Mouse (Mus musculus): Measurements from ENCODE around the gene Ung. TPM values are rescaled to one million over a fixed set of nuclear protein-coding genes. Genes with fewer than 3 reads are reported as not detected.
A peak's percentile ranks its signal among the peaks of the same experiment; 100 is the strongest.

Gene Ung
- polyA plus RNA-seq, 1 experiment: 29.5 TPM

- Histone ChIP-seq H3K4me1 (ENCODE audit: control insufficient read depth, insufficient read depth, low read length) (no peaks in the 10 kb centered on the region; the same call in 1 of the 2 replicates), H3K27ac (ENCODE audit: control insufficient read depth, insufficient read depth, low read depth, low read length, poor library complexity) (no peak overlapping the region), H3K4me3 (replicated peaks; ENCODE audit: control insufficient read depth, low read depth, low read length) (no peak overlapping the region)
- 67% methylated on average over 12 of the region's 12 CpGs for WGBS
- TF ChIP-seq CTCF (IDR thresholded peaks at IDR 0.05; ENCODE audit: control insufficient read depth, insufficient read depth, low read length) (no peak), POLR2A (IDR thresholded peaks at IDR 0.05; ENCODE audit: borderline replicate concordance, control insufficient read depth, low read depth, low read length) (no peak)
These were observed 22.3 kb downstream of the Ung start for GRCm38 (mm10) chr5:114152359-114153092.

DNA sequence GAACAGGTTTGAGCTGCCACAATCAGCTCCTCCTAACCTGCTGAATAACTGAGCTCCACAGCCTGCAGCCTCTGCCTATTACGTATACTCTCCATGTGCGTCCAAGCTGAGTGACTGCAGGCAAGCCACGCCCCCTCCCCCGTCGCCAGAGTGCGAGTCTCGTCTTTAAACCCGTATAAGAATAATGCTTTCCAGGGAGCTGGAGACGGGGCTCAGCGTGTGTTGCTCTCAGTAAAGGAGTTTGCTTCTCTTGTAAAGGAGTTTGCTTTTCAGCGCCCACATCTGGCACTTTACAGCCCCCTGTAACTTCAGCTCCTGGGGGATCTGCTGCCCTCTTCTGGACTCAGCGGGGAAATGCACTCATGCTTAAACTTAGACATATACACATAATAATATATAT, 23.3 kb downstream of the Ung start:
- no peaks in the 10 kb centered on the region for H3K4me1 ChIP-seq (ENCODE audit: control insufficient read depth, insufficient read depth, low read length)
- no peak overlapping the region for H3K4me3 ChIP-seq (replicated peaks; ENCODE audit: control insufficient read depth, low read depth, low read length)
- TF ChIP-seq CTCF (IDR thresholded peaks at IDR 0.05; ENCODE audit: control insufficient read depth, insufficient read depth, low read length) (0 out of 2 replicates have a peak, but pooled peaks have one; percentile 34), POLR2A (IDR thresholded peaks at IDR 0.05; ENCODE audit: borderline replicate concordance, control insufficient read depth, low read depth, low read length) (no peak)
- no peak overlapping the region for H3K27ac ChIP-seq (ENCODE audit: control insufficient read depth, insufficient read depth, low read depth, low read length, poor library complexity)
- WGBS: 34% methylated on average over 12 of the region's 12 CpGs

DNA sequence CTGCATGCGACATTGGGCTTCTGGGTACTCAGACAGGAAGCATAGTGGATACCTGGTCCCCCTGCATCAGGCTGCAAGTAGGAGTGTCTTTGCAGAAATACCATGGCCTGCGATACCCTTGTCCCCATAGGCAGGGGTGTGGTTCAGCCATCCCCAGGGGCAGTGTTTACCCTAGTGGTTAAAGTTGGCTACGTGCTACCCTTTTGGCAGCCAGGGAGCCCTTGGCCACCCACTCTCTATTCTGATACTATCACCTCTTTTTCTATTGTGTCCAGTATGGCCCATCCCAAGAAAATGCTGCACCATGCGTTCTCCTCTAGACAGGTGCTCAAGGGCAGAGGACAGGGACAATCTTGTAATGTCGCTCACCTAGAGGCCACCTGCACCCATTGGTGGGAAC, 24.6 kb downstream of the Ung start:
- no peak for TF ChIP-seq POLR2A (IDR thresholded peaks at IDR 0.05; ENCODE audit: borderline replicate concordance, control insufficient read depth, low read depth, low read length)
- no peak for TF ChIP-seq CTCF (IDR thresholded peaks at IDR 0.05; ENCODE audit: control insufficient read depth, insufficient read depth, low read length)
- Histone ChIP-seq H3K4me3 (replicated peaks; ENCODE audit: control insufficient read depth, low read depth, low read length) (no peak overlapping the region), H3K4me1 (ENCODE audit: control insufficient read depth, insufficient read depth, low read length) (no peaks in the 10 kb centered on the region), H3K27ac (ENCODE audit: control insufficient read depth, insufficient read depth, low read depth, low read length, poor library complexity) (no peak overlapping the region)
- 82% methylated on average over 5 of the region's 5 CpGs for WGBS

- no peak overlapping the region for H3K4me3 ChIP-seq (replicated peaks; ENCODE audit: control insufficient read depth, low read depth, low read length)
- no peak overlapping the region for H3K27ac ChIP-seq (ENCODE audit: control insufficient read depth, insufficient read depth, low read depth, low read length, poor library complexity)
- H3K4me1 ChIP-seq (ENCODE audit: control insufficient read depth, insufficient read depth, low read length): no peaks in the 10 kb centered on the region
- WGBS: 56% methylated on average over 9 of the region's 9 CpGs
- no peak for TF ChIP-seq POLR2A (IDR thresholded peaks at IDR 0.05; ENCODE audit: borderline replicate concordance, control insufficient read depth, low read depth, low read length)
- no peak for TF ChIP-seq CTCF (IDR thresholded peaks at IDR 0.05; ENCODE audit: control insufficient read depth, insufficient read depth, low read length)
These were observed 25.2 kb downstream of the Ung start for GRCm38 (mm10) chr5:114155168-114155933.

GRCm38 (mm10) chr5:114157236-114157635, 27.1 kb downstream of the Ung start:
- Histone ChIP-seq H3K4me3 (replicated peaks; ENCODE audit: control insufficient read depth, low read depth, low read length) (no peak overlapping the region), H3K4me1 (ENCODE audit: control insufficient read depth, insufficient read depth, low read length) (no peaks in the 10 kb centered on the region), H3K27ac (ENCODE audit: control insufficient read depth, insufficient read depth, low read depth, low read length, poor library complexity) (no peak overlapping the region)
- TF ChIP-seq POLR2A (IDR thresholded peaks at IDR 0.05; ENCODE audit: borderline replicate concordance, control insufficient read depth, low read depth, low read length): no peak
- TF ChIP-seq CTCF (IDR thresholded peaks at IDR 0.05; ENCODE audit: control insufficient read depth, insufficient read depth, low read length): no peak
- WGBS: 47% methylated on average over 7 of the region's 7 CpGs

- WGBS: 80% methylated on average over 6 of the region's 6 CpGs
- Histone ChIP-seq H3K4me3 (replicated peaks; ENCODE audit: control insufficient read depth, low read depth, low read length) (no peak overlapping the region), H3K27ac (ENCODE audit: control insufficient read depth, insufficient read depth, low read depth, low read length, poor library complexity) (no peak overlapping the region), H3K4me1 (ENCODE audit: control insufficient read depth, insufficient read depth, low read length) (no peaks in the 10 kb centered on the region)
- TF ChIP-seq POLR2A (IDR thresholded peaks at IDR 0.05; ENCODE audit: borderline replicate concordance, control insufficient read depth, low read depth, low read length) (no peak), CTCF (IDR thresholded peaks at IDR 0.05; ENCODE audit: control insufficient read depth, insufficient read depth, low read length) (no peak)
These were observed 31.2 kb downstream of the Ung start for GRCm38 (mm10) chr5:114161424-114161823.

- 45% methylated on average over 12 of the region's 12 CpGs for WGBS
- no peak overlapping the region for H3K27ac ChIP-seq (ENCODE audit: control insufficient read depth, insufficient read depth, low read depth, low read length, poor library complexity)
- TF ChIP-seq POLR2A (IDR thresholded peaks at IDR 0.05; ENCODE audit: borderline replicate concordance, control insufficient read depth, low read depth, low read length) (no peak), CTCF (IDR thresholded peaks at IDR 0.05; ENCODE audit: control insufficient read depth, insufficient read depth, low read length) (no peak)
- H3K4me1 ChIP-seq (ENCODE audit: control insufficient read depth, insufficient read depth, low read length): no peaks in the 10 kb centered on the region
- H3K4me3 ChIP-seq (replicated peaks; ENCODE audit: control insufficient read depth, low read depth, low read length): no peak overlapping the region
These were observed 32.1 kb downstream of the Ung start for GRCm38 (mm10) chr5:114162106-114162815.

Measured in bone marrow, adult 2 months (tissue).